Mouse (Mus musculus) intestine, postnatal 0 days (tissue): ENCODE measurements around the gene Gm20604. TPM values are rescaled to one million over a fixed set of nuclear protein-coding genes. Genes with fewer than 3 reads are reported as not detected.

Experiments
- ATAC-seq: fragments of 200-750 bp; cut with Nextera tagmentation; 2 replicates; pipeline ENCODE4 v1.8.0; 2017; ENCODE audit warnings: mild to moderate bottlenecking, moderate TSS enrichment, moderate library complexity
- H3K27ac ChIP-seq: fragments of 300-500 bp; sonication (generic); 2 replicates; pipeline ENCODE4 v1.5.1; 2014; ENCODE audit warnings: mild to moderate bottlenecking, low read depth, low read length, moderate library complexity
- H3K27me3 ChIP-seq: fragments of 300-500 bp; sonication (generic); replicated peaks from 2 replicates; pipeline ENCODE4 v1.6.1; 2014; ENCODE audit warnings: low read length, mixed read lengths; ENCODE audit not compliant: control insufficient read depth, insufficient read depth
- H3K36me3 ChIP-seq: fragments of 300-500 bp; sonication (generic); 2 replicates; pipeline ENCODE4 v1.6.1; 2014; ENCODE audit warnings: mild to moderate bottlenecking, moderate library complexity; ENCODE audit not compliant: control insufficient read depth, insufficient read depth
- H3K4me1 ChIP-seq: fragments of 300-500 bp; sonication (generic); replicated peaks from 2 replicates; pipeline ENCODE4 v1.6.1; 2014; ENCODE audit warnings: antibody characterized with exemption, low read length, mixed read lengths; ENCODE audit not compliant: control insufficient read depth, insufficient read depth
- H3K4me2 ChIP-seq: fragments of 300-500 bp; sonication (generic); replicated peaks from 2 replicates; pipeline ENCODE4 v1.6.1; 2014; ENCODE audit warnings: low read depth, mild to moderate bottlenecking, moderate library complexity
- H3K4me3 ChIP-seq: fragments of 300-500 bp; sonication (generic); 2 replicates; pipeline ENCODE4 v1.5.1; 2014; ENCODE audit warnings: low read depth, low read length
- H3K9ac ChIP-seq: fragments of 300-500 bp; sonication (generic); 2 replicates; pipeline ENCODE4 v1.6.1; 2014; ENCODE audit warnings: mild to moderate bottlenecking, low read depth, low read length
- H3K9me3 ChIP-seq: fragments of 300-500 bp; sonication (generic); 2 replicates; pipeline ENCODE4 v1.6.1; 2016; ENCODE audit warnings: mixed run types; ENCODE audit not compliant: control insufficient read depth
- CTCF ChIP-seq: sonication (generic); IDR thresholded peaks from 2 replicates; pipeline ENCODE4 v1.5.1; 2016; ENCODE audit warnings: low read depth, mild to moderate bottlenecking, control low read depth, antibody characterized with exemption, moderate library complexity
- WGBS: fragments of 180-500 bp; shearing (Covaris S2); extraction: QIAGEN DNeasy Blood & Tissue Kit; methylation state at CpG from one replicate; pipeline ENCODE4 v1.1.7; 2014; 5-methylcytosine and 5-hydroxymethylcytosine counted together
- polyA plus RNA-seq: library from polyadenylated mRNA; unstranded; fragments of >200 nt; fragmentation: Nextera tagmentation; extraction: Ambion mirVana; gene quantifications from 2 replicates; pipeline ENCODE4 v1.2.1, GENCODE M21; 2015

Gene Gm20604
- polyA plus RNA-seq, 1 experiment from 2014 or later: 13.1 TPM

DNA sequence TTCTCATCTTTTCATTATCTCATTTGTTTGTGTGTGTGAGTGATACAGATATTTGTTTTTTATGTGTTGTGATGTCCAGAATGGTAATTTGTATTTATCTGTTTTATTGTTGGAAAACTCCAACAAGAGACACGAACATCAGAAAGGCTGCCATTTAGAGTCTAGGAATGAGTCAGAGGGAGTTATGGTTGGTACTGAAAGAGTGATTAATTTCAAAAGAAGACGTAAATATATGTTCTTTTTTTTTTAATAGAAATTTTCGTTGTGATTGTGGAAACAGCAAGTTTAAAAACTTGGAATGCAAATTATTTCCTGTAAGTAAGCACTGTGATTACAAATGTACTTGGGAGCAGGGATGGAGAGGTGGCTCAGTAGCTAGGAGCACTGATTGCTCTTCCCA, 3.2 kb upstream of the Gm20604 start:
- Histone ChIP-seq H3K4me2 (no peak overlapping the region), H3K27ac (no peak overlapping the region), H3K4me1 (no peaks in the 10 kb centered on the region), H3K9ac (no peak overlapping the region), H3K36me3 (peaks cover 13% of the 10 kb centered on the region), H3K27me3 (no peaks in the 10 kb centered on the region), H3K9me3 (no peaks in the 10 kb centered on the region), H3K4me3 (no peak overlapping the region)
- 83% methylated on average over 3 of the region's 3 CpGs for WGBS
- no peak for TF ChIP-seq CTCF
- no peak for ATAC-seq

DNA sequence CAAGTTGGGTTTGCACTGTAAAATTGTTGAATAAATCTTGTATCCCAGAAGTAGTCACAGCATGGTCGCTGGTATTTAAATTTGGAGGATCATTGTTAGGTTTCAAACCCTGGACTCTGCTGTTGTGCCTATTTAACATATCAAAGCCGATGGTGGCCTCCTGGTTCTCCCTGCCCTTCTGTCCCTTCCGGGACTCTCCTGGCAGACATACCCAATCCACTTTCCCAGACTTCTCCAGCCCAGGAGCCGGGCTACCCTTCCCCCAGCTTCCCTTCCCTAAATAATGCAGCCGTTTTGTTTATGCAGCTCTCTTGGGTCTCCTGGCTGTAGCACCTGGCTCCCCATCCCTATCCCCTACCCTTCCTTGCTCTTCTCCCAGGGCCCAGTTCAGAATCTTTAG, 464 bp upstream of the Gm20604 start:
- WGBS: under 1% methylated on average over 5 of the region's 5 CpGs
- ATAC-seq: no peak
- Histone ChIP-seq H3K4me1 (no peaks in the 10 kb centered on the region), H3K36me3 (no peaks in the 10 kb centered on the region), H3K9ac (peak overlapping the region; percentile 13; the same call in 1 of the 2 replicates), H3K27me3 (no peaks in the 10 kb centered on the region), H3K27ac (peak overlapping the region; percentile 87; the same call in 1 of the 2 replicates), H3K4me2 (peak overlapping the region; percentile 91), H3K9me3 (no peaks in the 10 kb centered on the region), H3K4me3 (peak overlapping the region; percentile 94)
- TF ChIP-seq CTCF: no peak

DNA sequence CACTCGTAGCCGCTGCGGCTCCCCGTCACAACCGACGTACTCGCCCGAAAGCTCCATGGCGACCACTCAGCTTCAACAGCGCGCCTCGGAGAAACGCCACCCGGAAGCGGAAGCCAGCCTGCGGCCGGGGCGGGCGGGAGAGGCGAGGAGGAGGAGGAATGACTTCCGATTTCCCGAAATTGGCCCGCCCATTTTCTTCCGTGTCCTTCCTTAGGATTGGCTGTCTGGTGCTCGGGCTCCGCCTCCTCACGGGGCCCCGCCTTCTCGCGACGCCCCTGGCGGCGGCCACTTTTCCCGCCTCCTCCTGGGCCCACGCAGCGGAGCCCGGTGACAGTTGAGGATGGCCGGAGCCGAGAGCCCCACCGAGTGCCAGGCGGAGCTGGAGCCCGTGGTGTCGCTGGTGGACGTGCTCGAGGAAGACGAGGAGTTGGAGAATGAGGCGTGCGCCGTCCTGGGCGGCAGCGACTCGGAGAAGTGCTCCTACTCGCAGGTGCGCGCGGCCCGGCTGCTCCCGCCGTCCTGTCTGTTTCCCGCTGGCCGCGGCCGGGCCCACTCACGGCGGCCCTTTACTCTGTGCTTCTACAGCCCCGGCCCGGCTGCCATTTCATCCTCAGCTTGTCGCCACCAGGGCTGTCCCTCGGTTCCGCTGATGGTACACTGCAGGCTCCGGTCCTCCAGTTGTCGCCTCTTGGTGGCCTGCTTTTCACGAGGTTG, 626 bp downstream of the Gm20604 start, which contains the start of the genes Gm28051, Gon7 and Ubr7:
Gm28051 (minus strand) TSS at position 77 of the 714 bp plus-strand sequence.
Gon7 (minus strand) TSS at position 115 of the 714 bp plus-strand sequence.
Ubr7 (plus strand) TSS at position 279 of the 714 bp plus-strand sequence.
- H3K27ac ChIP-seq: peak within 1 kb of the TSS; percentile 87
- H3K4me1 ChIP-seq: no peaks in the 10 kb centered on the region
- peak within 1 kb of the TSS; percentile 91 for H3K4me2 ChIP-seq
- H3K27me3 ChIP-seq: no peaks in the 10 kb centered on the region
- peak within 1 kb of the TSS; percentile 81 for H3K9ac ChIP-seq
- peak; percentile 97 for ATAC-seq
- H3K36me3 ChIP-seq: no peaks in the 10 kb centered on the region
- TF ChIP-seq CTCF: peak; percentile 69
- no peaks in the 10 kb centered on the region for H3K9me3 ChIP-seq
- under 1% methylated on average over 72 of the region's 73 CpGs for WGBS
- peak within 1 kb of the TSS; percentile 94 for H3K4me3 ChIP-seq

DNA sequence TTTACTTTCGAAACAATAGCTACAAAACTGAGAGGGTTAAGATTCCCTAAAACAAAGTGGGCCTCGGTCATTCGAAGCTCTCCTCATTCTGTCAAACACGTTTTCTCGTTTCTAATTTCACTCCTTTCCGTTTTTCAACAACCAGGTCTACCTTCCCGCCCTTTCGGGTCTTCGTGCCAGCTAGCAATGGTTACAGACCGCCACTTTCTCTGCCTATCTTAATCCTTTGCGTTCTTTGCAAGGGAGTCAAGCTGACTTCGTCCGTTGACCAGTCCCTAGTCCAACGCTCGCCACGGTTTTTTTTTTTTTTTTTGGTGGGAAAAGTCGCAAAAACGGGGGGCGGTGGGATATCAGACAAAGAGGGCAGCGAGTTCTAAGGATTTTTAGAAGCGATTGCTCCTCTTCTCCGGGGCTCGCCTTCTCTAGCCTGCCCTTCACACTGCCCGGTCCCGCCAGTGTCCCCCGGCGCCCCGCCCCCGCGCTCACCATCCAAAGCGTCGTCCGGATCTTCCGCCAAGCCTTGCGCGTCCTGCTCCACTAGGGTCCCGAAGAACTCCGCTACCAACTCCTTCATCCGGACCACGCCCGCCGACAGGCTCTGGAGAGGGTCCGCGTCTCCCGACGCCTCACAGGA, 1.3 kb downstream of the Gm20604 start:
- 2% methylated on average over 46 of the region's 46 CpGs for WGBS
- Histone ChIP-seq H3K9me3 (no peaks in the 10 kb centered on the region), H3K4me1 (no peaks in the 10 kb centered on the region), H3K27ac (peak overlapping the region; percentile 87), H3K9ac (peak overlapping the region; percentile 81), H3K4me3 (peak overlapping the region; percentile 94), H3K4me2 (peak overlapping the region; percentile 91), H3K36me3 (no peaks in the 10 kb centered on the region), H3K27me3 (no peaks in the 10 kb centered on the region)
- TF ChIP-seq CTCF: no peak
- ATAC-seq: peak; percentile 79

DNA sequence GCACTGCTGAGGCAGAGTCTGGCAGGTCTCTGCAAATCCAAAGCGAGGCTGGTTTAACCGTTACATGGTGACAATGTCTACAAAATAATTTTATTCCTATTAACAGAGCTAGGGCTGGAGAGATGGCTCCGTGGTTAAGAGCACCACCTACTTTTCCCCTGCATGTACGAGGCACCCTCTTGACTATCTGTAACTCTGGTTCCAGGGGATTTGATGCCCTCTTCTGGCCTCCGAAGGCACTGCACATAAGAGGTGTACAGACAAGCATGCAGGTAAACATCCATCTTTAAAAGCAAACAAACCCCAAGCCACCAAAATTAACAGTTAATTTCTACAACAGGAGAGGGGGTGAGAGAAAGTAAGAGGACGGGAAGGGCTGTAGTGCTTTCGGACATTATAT, 2.2 kb downstream of the Gm20604 start:
- WGBS: 71% methylated on average over 7 of the region's 7 CpGs
- ATAC-seq: no peak
- no peak overlapping the region for H3K27ac ChIP-seq
- no peaks in the 10 kb centered on the region for H3K36me3 ChIP-seq
- peak overlapping the region; percentile 94; the same call in 1 of the 2 replicates for H3K4me3 ChIP-seq
- no peaks in the 10 kb centered on the region for H3K27me3 ChIP-seq
- peak overlapping the region; percentile 91 for H3K4me2 ChIP-seq
- peak; percentile 65 for TF ChIP-seq CTCF
- no peaks in the 10 kb centered on the region for H3K4me1 ChIP-seq
- H3K9ac ChIP-seq: no peak overlapping the region
- no peaks in the 10 kb centered on the region for H3K9me3 ChIP-seq

DNA sequence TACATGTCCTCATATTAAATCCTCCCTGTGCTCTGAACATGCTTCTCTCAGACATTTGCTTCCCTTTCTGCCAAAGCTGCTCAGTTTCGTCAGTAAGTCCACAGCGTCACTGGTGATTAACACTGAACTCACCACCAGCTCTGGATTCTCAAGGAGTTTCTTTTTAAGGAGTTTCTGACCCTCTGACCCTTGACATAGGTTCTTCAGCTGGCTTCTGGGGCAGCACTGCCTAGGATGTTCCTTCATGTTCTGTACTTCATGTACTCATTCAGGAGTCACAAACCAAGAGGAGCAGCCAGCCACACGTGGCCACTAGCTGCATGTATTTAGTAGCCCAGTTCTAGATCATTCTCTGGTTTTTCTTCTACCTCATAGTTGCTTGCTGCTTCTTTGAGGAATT, 10.2 kb downstream of the Gm20604 start:
- Histone ChIP-seq H3K27me3 (no peaks in the 10 kb centered on the region), H3K4me2 (no peak overlapping the region), H3K9ac (no peak overlapping the region), H3K9me3 (no peaks in the 10 kb centered on the region), H3K4me3 (no peak overlapping the region), H3K36me3 (no peaks in the 10 kb centered on the region), H3K27ac (peak overlapping the region; percentile 46; the same call in 1 of the 2 replicates), H3K4me1 (peaks cover 6% of the 10 kb centered on the region; the same call in 1 of the 2 replicates)
- no peak for TF ChIP-seq CTCF
- ATAC-seq: no peak
- 74% methylated on average over 3 of the region's 3 CpGs for WGBS
